Mouse (Mus musculus) left cerebral cortex, postnatal 4 days (tissue): ENCODE measurements around the gene Ubxn6. TPM values are rescaled to one million over a fixed set of nuclear protein-coding genes. Genes with fewer than 3 reads are reported as not detected.

Experiments used
- DNase-seq: peaks from one replicate; pipeline ENCODE4 v3.0.0-alpha.2; 2022
- intact Hi-C: fragments of 180-260 bp; cut with DNase I; formaldehyde crosslinking; loops from one replicate; pipeline ENCODE4 v1.15.1; 2025
- total RNA-seq, 2 experiments: library from RNA; stranded (reverse); gene quantifications; 2 replicates each; pipeline ENCODE4 v1.2.3; 2021

The Ubxn6 gene
- total RNA-seq, 2 experiments from 2014 or later, result 69.1 to 78.9 TPM

- intact Hi-C loops, result no loop called here
- DNase-seq, result no peak
These were observed 17.3 kb downstream of the Ubxn6 start for GRCm38 (mm10) chr17:56057381-56058120.

DNA sequence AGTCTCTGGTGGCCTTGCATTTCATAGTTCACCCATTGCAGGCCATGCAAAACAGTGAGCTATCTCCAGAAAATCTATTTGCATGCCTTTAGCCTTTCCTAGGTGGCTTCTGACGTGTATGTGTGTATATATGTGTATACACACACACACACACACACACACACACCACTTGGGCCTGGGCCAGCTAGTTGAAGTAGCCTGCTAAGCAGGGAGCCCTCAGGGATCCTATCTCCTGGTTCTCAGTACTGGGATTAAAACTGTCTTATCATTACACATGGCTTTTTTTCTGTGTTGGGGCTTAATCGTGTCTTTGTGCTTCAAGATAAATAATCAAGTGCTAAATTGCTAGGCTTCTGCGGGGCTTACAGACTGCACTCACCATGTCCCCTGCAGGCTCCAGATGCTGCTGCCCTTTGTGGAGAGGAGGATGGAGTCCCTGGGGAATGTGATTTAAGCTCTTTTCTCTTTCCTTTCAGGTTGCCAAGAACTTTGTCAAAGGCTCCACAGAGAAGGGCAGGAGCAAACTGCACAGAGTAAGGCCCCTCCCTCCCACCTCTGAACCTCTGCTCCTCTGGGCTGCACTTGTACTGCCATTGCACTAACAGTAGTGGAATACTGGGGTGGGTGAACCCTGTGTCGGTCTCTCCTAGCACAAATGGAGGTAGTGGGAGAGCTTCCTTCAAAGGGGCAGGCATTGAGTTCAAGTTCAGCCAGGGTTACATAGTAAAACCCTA is 18.7 kb downstream of the Ubxn6 start:
- intact Hi-C loops, result no loop called here
- DNase-seq, result no peak

GRCm38 (mm10) chr17:56054938-56055337 is 19.9 kb downstream of the Ubxn6 start:
- intact Hi-C loops, result no loop called here
- no peak for DNase-seq

DNA sequence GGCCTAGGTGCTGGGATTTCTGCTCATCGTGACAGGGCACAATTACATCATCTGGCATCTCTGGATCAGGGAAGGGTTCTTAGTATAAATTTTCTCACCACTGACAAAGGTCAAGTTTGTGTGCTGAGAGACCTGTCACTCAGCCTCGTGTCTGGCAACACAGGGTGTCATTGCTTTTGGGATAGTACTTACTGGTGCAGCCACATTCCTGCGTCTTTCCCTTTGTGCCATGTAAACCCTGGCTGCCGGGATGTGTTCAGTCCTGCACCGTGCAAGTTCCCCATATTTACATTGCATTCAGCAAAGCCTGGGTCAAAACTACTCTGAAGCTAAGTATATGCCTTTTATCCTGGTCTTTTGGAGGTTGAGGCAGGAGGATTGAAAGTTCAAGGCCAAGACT is 23.5 kb downstream of the Ubxn6 start:
- intact Hi-C loops, result no loop called here
- DNase-seq, result no peak

DNA sequence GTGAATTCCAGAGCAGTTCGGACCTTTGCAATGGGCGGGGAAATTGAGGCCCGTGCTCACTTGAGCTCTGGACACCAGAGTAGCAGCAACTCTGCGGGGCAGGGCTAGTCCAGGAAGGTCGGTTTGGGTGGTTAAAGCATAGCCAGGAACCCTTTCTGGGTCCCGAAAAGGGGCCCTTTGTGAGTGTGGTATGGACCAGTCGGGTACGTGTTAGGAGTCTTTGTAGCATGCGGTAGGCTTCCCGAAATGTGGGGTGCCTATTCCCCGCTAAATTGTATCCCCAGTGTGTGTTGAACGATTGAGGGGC is 34.0 kb downstream of the Ubxn6 start:
- DNase-seq, result no peak
- intact Hi-C loops, result no loop called here

DNA sequence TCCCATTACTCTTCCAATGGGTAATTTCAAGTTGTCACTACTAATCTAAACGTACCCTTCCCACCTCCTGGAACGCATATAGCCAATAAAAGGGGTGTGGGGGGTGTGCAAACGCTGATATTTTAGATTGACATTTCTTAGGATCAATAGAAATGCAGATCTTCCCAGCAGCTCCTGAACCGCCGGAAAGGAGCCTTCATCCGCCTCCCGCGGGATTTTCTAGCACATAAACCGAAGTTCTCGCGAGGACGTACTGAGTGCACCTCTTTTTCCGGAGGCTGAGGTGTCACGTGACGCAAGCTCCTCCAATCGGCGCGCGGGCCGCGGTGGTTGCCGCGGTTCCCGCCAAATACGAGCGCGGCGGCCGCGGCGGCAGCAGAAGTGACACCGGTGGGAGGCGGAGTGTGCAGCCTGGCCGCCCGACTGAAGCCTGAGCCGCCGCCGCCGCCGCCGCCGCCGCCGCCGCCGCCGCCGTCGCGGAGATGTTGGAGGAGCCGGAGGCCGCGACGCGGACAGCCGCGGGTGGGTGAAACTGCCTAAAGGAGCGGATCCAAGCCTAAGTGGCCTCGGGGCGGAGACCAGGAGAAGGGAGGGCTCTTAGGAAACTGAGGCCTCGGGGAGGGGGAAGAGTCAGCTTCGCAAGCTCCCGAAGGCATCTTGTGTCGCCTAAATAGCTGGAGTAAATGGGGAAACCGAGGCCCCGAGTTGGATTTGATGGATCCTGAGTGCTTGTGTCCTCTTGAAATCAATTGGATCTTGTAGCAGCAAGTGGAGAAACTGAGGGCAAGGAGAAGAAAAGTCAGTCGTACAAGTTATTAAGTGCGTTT is 34.6 kb downstream of the Ubxn6 start, which contains the start of gene Chaf1a:
Chaf1a (plus strand) TSS at position 410 of the 827 bp plus-strand sequence.
- intact Hi-C loops, result no loop called here
- peak; percentile 98 for DNase-seq

DNA sequence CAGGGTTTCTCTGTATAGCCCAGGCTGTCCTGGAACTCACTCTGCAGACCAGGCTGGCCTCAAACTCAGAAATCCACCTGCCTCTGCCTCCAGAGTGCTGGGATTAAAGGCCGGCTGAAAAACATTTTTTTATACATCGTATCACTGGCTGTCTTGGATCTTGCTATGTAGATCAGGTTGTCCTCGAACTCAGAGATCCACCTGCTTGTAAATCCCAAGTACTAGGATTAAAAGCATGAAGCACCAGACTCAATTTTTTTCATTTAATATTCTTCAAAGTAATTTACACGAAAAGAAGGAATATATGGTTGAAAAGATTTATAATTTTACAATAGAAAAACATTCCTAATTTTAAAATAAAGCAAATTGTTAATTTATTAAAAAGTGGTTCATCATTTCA is 35.5 kb downstream of the Ubxn6 start:
- intact Hi-C loops, result no loop called here
- no peak for DNase-seq

DNA sequence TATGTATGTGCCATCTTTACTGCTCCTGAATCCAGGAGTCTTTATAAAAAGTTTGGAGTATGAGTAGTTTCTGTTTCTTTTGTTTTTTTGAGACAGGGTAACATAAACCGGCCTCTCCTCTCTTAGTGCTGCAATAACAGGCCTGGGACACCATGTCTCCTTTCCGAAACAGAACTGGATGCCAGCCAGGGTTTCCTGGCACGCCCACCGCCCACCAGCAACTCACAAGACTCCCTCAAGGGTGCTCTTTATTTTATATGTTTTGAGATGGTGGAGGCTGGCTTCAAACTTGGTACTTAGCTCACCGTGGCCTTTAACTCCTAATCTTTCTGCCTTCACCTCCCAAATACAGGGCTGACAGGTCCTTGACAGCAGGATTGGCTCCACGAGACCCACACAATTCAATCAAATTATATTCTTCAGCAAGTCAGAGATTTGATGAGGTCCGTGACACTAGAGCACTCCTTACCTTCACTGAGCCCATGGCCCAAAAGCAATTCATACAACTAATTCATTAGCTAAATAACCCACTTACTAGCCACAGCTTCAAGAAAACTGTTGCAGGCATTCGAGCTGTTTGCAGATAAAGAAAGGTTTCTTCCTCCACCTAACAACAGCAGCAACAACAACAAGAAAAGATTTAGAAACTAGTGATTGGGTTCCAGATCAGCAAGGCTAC is 36.1 kb downstream of the Ubxn6 start:
- intact Hi-C loops, result no loop called here
- DNase-seq, result no peak

- intact Hi-C loops, result no loop called here
- no peak for DNase-seq
These were observed 37.9 kb downstream of the Ubxn6 start for GRCm38 (mm10) chr17:56036901-56037287.

- peak; percentile 99 for DNase-seq
- intact Hi-C loops, result no loop called here
These were observed 38.5 kb downstream of the Ubxn6 start, which contains the start of gene Sh3gl1 for GRCm38 (mm10) chr17:56036176-56036900. Gene Sh3gl1 (minus strand): TSS chr17:56036635.

GRCm38 (mm10) chr17:56035216-56035615 is 39.6 kb downstream of the Ubxn6 start:
- DNase-seq, result no peak
- intact Hi-C loops, result no loop called here

DNA sequence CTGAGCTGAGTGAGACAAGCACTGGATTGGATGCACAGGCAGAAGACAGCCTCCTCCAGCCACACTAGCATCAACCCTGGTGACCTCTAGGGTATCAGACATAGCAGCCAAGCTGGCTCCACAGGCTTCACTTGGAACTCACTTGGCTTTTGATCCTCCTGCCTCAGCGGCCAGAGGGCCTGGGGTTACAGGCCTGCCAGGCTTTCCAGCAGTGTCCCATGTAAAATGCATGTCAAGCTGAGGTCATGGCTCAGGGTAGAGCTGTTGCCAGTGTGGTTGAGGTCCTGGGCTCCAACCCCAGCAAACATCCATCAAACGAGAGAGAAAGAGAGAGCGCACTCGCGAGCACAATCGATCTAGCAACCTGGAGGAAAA is 40.1 kb downstream of the Ubxn6 start:
- intact Hi-C loops, result no loop called here
- DNase-seq, result no peak

GRCm38 (mm10) chr17:56034040-56034725 is 40.6 kb downstream of the Ubxn6 start:
- intact Hi-C loops, result no loop called here
- no peak for DNase-seq

- no peak for DNase-seq
- intact Hi-C loops, result no loop called here
These were observed 42.0 kb downstream of the Ubxn6 start for GRCm38 (mm10) chr17:56032831-56033230.

- intact Hi-C loops, result no loop called here
- DNase-seq, result no peak
These were observed 42.6 kb downstream of the Ubxn6 start for GRCm38 (mm10) chr17:56032127-56032733.

GRCm38 (mm10) chr17:56031431-56031830 is 43.4 kb downstream of the Ubxn6 start:
- intact Hi-C loops, result no loop called here
- no peak for DNase-seq

- intact Hi-C loops, result no loop called here
- no peak for DNase-seq
These were observed 43.9 kb downstream of the Ubxn6 start for GRCm38 (mm10) chr17:56030919-56031318.

DNA sequence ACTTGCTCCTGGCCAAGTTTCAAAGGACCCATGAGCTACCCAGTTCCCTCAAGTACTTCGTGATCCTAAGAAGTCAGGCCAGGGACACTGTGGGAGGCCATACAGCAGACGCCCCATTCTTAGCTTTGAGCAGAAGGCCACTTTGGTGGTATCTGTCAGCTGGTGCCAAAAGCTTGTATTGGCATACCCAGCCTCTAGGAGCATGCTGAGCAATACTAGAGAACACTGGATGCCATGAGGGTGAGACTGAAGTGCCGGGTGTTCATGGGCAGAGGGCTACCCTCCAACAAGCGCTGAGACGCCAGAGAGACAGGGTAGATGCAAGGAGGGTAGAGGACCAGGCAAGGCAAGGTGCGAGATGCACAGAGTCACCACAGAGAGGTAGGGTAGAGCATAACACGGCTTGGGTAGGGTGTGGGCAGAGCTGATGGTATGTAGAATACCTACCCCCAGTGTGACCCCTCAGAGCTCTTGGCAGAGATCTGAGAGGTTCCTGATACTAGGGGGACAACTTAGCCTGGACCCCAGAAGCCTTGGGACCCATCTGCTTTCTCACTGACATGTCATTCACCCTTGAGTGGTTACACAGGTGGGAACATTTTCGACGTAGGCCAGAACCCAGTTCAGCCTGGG is 44.5 kb downstream of the Ubxn6 start:
- no peak for DNase-seq
- intact Hi-C loops, result no loop called here
